Mouse (Mus musculus) urinary bladder, postnatal 36 days (tissue): ENCODE results near the gene Il12rb1.
A peak's percentile ranks its signal among the peaks of the same experiment; 100 is the strongest.

Experiments used
- DNase-seq, 2 experiments: peaks; one replicate each; pipeline ENCODE4 v3.0.0; 2022; ENCODE audit warnings: low spot score in 2 of 2, mixed read lengths in 1 of 2

The Il12rb1 gene

DNA sequence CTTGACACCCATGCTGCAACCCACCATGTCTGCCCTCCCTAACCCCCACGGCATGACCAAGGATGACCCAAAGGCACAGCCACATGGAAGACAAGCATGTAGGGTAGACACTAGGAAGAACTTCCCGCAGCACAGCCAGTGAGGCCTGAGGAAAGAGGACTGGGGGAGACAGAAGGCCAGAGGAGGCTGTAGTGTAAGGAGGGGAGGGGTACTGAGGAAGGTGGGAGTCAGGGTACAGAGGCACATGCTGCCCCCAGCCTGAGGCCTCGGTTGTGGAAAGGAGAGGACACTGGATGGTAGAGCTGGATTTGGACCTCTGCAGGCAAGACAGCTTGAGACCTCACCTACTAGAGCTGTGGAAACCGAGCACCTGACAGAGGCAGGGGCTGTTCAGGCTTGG lies 42.7 kb downstream of the Il12rb1 start:
- DNase-seq: no peak

DNA sequence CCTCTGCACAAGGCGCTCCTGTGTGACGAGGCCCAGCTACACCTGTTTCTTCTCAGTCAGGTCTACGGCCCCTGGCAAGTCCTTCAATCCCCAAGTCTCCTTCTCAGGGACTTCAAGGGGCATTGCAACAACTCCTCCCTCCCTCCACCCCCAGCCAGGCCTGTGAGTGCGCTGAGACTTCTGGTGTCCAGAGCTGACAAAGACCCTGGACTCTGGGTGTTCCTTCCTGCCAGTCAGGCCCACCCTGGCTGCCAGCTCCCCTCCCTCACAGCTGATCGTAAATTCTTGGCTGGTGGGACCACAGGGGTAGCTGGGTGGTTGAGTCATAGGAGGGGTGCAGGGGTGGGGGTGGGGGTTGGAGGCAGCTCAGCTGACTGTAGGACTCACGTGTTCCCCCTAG lies 43.6 kb downstream of the Il12rb1 start:
- DNase-seq: no peak

DNA sequence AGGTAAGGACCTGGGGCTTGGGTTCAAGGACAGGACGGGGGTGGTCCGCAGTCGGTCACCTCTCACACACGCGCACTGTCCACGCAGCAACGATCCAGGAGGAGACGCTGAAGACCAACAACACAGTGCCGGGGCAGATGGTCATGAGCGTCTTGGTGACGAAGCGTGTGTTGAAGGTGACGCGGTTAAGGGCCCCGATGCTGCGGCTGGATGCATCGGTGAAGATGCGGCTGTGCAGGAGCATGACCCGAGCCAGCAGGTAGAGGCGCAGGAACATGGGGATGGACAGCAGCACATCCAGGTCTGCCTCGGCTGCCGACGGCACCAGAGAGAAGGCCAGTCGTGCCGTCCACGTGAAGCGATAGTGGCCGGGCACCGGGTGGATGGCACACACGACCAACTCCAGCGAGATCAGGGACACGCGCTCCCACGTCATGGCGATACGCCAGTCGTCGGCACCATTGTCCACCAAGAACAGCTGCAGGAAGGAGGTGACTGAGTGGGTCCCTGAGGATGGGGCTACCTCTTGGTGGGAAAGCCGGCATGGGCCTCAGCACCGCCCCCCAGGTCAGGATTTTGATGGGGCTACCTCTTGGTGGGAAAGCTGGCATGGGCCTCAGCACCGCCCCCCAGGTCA lies 44.5 kb downstream of the Il12rb1 start:
- no peak for DNase-seq

DNA sequence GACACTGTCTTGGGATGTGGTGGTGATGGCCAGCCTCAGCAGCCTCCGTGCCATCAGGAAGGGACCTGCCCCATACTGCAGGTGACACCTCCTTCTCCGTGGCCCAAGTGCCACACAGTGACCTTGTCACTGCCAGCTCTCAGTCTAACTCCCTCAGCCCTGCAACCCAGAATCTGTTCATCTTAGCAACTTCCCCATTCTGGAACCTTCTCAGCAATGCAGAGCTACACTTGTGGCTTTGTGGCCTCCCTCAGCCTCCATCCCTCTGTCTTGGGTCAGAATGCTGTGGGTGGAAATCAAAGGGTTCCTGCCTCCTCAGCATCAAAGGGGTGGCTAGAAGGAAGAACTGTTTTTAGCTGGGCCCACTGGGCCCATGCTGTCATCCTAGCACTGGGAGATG lies 45.6 kb downstream of the Il12rb1 start:
- no peak for DNase-seq

DNA sequence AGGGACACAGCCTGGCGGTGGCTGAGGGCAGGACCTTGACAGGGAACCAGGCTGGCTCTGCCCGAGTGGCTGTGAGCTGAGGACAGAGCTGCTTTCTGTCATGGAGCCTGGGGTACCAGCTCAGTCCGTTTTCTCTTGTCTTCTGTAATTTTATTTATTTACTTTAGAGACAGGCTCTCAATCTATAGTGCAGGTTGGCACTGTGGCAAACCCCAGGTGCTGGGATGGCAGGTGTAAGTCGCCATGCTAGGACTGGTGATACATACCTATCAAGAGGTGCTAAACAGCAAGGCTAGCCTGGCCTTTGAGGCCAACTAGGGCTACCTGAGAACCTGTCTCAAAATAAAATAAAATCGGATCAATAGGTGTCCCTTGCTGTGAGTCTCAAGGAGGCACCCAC lies 47.8 kb downstream of the Il12rb1 start:
- DNase-seq: no peak

DNA sequence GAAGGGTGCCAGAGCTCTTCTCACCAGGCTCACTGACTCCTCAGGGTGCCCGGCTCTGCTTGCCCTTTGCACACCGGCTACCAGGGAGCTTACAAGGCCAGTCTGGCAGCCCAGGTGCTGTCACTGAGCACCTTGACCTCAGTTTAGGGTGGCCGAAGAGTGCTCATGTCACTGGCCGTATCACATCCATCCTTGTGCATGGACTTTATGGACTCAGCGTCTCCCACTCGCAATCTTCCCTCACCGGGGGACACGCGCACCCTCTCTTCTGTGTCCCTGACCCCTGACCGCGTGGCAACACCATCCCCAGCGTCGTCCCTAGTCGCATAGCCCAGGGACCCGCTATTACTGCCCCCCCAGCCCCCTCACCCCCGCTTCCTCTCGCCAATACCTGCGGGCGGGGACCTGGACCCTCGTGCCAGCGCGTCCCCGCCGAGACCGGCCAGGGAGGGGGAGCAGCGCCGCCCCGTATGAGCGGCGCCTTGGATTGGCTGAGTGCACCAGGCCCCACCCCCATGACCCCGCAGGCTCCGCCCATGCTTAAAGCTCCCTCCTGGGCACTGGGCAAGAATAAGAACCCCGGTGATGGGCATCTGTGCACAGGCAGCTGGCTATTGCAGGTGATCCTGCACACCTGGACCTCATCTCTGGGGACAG lies 48.4 kb downstream of the Il12rb1 start:
- DNase-seq: peak in 1 of 2 experiments; percentile 72

DNA sequence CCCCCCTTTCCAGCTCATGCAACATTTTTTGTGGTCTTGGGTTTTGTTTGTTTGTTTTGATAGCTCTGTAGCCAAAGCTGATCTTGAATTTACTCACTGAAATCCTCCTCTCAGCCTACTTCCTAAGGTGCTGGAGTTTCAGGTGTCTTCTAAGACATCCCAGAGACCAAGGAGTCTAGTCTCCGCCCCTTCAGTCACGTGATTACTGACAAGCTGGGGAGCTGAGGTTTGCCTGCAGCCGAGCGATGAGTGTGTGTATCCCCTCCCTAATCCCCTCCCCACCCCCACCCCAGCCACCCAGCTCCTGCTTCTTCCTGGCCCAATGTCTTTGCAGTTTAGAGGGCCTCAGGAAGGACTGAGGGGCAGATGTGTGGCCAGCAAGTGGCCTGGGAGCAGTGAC lies 49.3 kb downstream of the Il12rb1 start:
- DNase-seq: no peak

DNA sequence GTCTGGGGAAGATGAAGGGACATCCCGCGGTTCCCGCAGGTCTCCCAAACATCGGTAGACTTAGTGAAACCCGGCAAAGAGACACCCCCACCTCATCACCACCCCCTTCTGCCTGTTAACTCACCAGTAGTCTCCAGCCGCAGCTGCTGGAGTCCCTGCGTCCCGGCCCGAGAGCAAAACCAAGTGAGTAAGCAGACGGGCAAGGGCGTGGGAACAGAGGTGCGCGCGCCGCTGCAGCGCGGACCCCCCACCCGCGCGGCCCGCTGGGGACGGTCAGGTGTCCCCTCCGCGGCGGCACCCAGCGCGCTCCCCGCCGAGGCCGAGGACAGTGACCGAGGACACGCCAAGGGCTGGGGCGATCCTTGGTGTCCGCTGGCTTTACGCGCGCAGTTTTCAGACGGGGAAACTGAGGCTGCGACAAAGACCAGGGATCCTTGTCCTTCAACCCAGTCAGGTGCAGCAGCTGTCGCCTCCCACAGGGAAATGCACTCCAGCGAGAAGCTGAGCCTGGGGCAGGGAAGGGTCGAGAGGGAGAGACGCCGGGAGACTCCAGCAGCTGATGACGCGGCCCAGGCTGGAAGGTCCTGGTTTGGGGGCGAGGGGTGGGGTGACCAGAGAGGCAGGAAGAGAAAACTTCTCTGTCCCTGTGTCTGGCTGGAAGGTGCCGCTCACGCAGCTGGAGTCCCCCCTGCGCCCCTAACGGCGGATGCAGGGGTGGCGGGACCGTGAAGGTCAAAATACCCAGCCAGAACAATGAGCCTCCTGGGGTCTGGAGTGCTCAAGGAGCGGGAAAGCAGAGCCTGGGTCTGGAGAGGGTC lies 54.8 kb downstream of the Il12rb1 start, which contains the start of gene Kcnn1:
Gene Kcnn1, minus strand, starts transcription at position 435 of the 818 bp plus-strand sequence.
- DNase-seq: no peak

DNA sequence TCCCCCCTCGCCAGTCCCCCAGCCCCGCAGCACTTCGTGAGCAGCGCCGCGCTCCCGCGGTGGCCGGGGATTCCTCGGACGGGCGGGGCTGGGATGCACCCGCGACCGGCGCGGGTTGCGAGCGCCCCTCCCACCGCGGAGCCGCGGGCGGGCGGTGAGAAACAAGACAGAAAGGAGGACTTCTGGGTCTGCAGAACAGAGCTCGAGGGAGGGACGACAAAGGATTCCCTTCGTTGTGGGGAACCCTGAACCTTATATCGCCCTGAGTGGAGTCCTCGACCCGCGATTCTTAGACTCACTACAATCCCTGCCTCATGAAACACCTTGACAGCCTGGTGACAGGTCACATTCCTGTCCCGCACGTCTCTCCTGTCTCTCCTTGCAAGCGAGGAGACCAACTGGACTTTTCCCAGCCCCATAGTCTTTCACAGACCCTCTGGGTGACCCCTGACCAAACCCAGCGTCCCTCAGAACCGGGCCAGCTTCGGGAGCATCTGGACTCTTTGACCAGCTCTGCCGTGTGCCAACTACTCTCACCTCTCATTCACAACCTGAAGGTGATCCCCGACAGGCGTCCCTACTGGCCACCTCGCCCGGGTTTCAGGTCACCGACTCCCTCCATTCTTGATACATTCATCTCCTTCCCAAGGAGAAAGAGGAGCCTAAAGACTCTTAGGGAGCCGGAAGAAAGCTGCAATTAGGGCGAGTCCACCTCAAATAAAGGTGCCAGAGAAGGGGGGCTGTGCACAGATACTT lies 55.9 kb downstream of the Il12rb1 start:
- DNase-seq: no peak

DNA sequence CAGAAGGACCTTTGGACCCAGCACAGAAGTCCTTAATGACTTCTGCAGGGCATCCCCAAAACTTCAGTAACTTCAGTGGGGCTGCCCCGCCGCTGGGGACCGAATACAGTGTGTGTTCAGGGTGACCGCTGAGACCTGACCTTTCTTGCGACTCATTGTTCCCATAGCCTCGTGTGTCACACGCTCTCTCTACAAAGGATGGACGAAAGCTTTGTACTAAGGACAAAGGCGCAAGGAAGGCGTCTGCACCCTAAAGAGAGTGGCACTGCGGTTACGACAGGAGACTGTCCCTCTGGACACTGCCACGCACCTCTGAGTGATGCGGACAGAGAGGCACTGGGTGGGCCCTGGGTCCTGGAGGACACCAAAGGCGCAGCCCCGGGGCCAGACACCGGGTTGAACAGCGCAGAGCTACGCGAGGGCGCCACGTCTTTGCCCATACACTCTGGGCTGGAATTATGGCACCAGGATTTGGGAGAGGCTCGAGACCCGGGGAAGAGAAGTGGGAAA lies 56.5 kb downstream of the Il12rb1 start:
- no peak for DNase-seq

DNA sequence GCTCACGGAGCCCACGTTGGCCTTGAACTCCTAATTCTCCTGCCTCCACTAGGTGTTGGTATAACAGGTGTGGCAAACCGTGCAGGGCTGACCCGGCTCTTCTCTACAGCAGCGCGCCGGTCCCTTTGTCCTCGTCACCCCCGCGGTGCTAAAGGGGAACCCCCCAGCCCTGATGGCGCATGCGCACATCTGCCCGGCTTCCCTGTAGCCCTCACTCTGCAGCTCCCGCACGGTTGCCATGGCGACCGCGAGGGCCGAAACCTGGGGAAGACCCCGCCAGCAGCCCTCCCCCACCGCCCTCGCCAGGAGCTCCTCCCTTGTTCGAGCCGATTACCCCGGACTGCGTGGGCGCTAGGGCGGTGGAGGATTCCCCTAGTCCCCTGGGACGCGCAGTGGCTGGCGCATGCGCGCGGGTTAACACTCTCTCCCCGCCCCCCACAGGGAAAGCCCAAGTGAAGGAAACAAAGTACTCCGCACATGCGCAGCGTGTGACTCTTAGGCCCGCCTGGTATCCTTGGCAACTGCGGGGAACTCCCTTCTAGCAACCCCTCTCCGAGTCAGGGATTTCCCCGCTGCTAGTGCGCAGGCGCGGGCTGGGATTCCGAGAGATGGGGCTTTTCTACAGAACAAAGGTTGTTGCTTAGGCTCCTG lies 57.2 kb downstream of the Il12rb1 start:
- DNase-seq: peak; percentile 98 to 99

DNA sequence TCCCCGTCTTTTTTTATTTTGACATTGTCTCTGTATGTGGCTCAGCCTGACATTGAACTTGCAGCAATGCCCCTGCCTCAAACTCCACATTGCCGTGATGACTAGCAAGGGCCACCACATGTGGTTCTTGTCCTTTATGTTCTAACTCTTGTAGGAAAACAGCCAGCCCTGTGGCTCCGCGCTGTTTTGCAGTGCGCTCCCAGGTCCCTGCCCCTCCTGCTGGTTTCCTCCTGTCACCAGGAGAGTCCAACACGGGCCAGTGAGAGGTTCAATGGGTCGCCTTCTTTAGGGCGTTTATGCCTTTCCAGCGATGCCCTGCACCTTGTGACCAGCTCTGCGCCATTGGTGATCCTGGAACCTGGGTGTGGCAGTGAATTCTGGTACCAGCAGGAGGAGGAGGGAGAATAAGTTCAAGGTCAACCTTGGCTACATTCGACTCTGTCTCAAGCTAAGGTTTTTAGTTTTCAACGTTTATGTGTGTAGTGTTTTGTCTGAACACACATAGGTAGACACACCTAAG lies 57.8 kb downstream of the Il12rb1 start:
- DNase-seq: no peak

DNA sequence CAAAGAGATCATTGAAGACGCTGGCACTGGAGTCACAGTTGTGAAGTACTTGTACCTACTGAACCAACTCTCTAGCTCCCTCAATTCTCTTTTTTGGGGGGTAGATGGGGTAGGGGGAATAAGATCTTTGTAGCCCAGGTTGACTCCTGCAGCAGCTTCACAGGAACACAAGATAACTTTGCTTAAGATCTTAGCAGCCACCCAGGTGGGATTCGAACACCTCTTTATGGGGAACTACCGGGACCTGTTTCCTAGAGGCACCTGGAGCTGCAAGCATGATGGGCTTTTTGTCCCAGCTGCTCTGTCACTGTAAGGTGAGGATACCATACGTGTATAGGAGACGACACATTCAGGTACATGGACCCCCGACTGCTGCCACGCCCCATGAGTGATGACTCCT lies 58.3 kb downstream of the Il12rb1 start:
- DNase-seq: no peak

DNA sequence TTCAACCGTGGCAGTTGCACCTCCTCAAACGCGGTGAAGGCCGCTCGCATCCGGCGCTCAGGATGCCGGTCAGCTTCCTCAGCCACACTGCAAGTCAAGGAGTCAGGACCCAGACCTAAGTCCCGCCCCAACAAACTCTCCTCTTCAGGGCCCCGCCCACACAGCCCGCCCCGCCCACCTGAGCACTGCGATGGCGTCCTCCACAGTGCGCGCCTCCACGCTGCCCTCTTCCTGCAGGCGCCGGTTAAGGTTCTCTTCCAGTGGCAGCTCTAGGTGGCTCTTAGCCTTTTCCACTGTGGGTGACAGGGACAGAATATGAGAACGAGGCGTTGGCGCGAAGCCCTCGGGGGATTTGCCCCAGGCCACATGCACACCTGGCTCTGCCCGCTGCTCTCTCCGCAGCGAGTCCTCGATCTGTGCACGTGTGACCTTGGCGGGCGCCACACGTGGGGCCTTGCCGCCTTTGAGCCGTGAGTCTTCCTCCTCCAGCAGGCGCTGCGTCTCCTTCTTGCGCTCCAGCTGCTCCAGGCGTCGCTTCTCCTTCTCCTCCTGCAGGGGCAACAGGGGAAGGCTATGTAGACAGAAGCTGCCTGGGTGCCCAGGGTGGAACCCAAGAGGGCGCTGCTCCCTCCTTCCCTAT lies 60.4 kb downstream of the Il12rb1 start:
- DNase-seq: no peak

DNA sequence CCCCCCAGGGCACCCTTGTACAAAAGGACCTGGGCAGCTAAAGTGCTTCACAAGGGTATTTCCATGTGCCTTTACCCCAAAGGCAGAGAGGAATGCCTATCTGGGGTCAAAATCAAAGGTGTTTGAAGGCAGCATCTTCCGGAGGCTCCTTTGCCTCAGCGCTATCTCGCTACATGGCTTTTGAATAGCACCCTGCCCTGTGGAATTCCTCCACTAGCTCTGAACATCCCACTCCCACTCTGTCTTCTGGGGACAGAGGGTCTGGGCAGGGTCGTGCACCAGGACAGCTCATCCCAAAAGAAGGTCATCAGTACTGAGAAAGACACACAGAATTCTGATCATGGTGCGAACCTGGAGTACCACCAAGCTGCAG lies 60.9 kb downstream of the Il12rb1 start:
- DNase-seq: no peak

DNA sequence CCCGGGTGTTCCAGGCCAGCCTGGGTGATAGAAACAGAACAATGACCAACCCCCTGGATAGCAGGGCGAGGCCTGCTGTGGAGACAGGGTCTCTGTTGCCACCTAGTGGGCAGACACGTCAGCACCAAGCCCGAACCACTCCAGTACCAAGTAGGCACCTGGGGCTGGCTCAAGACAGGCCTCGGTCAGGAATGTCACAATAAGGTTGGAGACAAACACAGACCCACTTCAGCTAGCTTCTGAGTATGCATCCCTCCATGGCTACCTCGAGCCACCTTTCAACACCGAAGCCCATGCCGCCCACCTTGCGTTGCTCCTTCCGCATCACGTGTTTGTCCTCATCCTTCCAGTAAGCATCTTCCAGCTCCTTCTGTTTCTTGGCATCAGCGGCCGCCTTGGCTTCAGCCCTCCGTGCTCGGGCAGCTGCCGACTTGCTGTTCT lies 61.4 kb downstream of the Il12rb1 start:
- peak in 1 of 2 experiments; percentile 74 for DNase-seq
